Mouse (Mus musculus) bone marrow, adult 2 months (tissue): Measurements from ENCODE around the gene Gpatch3. TPM values are rescaled to one million over a fixed set of nuclear protein-coding genes. Genes with fewer than 3 reads are reported as not detected.
A peak's percentile ranks its signal among the peaks of the same experiment; 100 is the strongest.

Experiments used
- H3K27ac ChIP-seq: fragments of 200-500 bp; 2 replicates; pipeline ENCODE4 v1.5.1; 2012; ENCODE audit warnings: low read depth, mild to moderate bottlenecking, control low read depth, inconsistent platforms, low read length; ENCODE audit not compliant: control insufficient read depth, poor library complexity, insufficient read depth
- H3K4me1 ChIP-seq: fragments of 200-500 bp; 2 replicates; pipeline ENCODE4 v1.6.1; 2011; ENCODE audit warnings: low read length; ENCODE audit not compliant: control insufficient read depth, insufficient read depth
- H3K4me3 ChIP-seq: fragments of 200-500 bp; replicated peaks from 2 replicates; pipeline ENCODE3; 2011; ENCODE audit warnings: mild to moderate bottlenecking, low read depth, low read length, control low read depth; ENCODE audit not compliant: control insufficient read depth
- CTCF ChIP-seq: fragments of 200-500 bp; IDR thresholded peaks from 2 replicates; pipeline ENCODE4 v1.5.1; 2011; ENCODE audit warnings: low read length, control low read depth; ENCODE audit not compliant: control insufficient read depth, insufficient read depth
- POLR2A ChIP-seq: fragments of 200-500 bp; IDR thresholded peaks from 2 replicates; pipeline ENCODE4 v1.6.1; 2011; ENCODE audit warnings: low read depth, mild to moderate bottlenecking, control low read depth, low read length, borderline replicate concordance; ENCODE audit not compliant: control insufficient read depth
- WGBS: fragments of 180-500 bp; shearing (Covaris S2); methylation state at CpG from one replicate; pipeline ENCODE4 v1.1.7; 2018; 5-methylcytosine and 5-hydroxymethylcytosine counted together
- polyA plus RNA-seq: library from polyadenylated mRNA; stranded (reverse); fragments of >200 nt; gene quantifications from 2 replicates; pipeline ENCODE4 v1.2.4, GENCODE M21; 2011; ENCODE audit warnings: low replicate concordance; ENCODE audit not compliant: missing spikeins, insufficient read depth, insufficient read length

The Gpatch3 gene
- polyA plus RNA-seq, 1 experiment, result 12.2 TPM

DNA sequence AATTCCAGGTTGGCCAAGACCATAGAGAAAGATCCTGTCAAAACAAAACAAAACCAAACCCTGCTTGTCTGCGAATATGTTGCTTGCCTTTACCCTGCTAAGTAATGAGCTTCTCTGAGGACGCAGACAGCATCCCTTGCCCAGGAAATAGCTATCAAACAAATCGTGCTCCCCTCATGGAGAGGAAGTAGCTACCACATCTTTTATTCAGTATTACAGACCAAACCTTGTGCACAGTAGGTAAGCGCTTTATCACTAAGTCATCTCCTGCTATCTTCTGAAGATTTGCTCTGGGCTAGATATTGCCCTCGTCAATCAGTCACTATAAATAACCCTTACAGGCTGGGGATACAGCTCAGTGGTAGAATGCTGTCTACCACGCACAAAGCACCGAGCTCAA lies 54.6 kb downstream of the Gpatch3 start:
- TF ChIP-seq POLR2A, result no peak
- no peak for TF ChIP-seq CTCF

GRCm38 (mm10) chr4:133630326-133630920 lies 55.9 kb downstream of the Gpatch3 start:
- WGBS, result 75% methylated on average over 8 of the region's 8 CpGs
- peak overlapping the region; percentile 44; the same call in 1 of the 2 replicates for H3K27ac ChIP-seq
- peaks cover 9% of the 10 kb centered on the region for H3K4me1 ChIP-seq
- TF ChIP-seq POLR2A (no peak), CTCF (no peak)
- H3K4me3 ChIP-seq, result no peak overlapping the region

More for the DNA sequence above, 54.6 kb downstream of the Gpatch3 start:
- Histone ChIP-seq H3K4me1 (peaks cover 13% of the 10 kb centered on the region), H3K4me3 (no peak overlapping the region), H3K27ac (no peak overlapping the region)
- 46% methylated on average over 7 of the region's 7 CpGs for WGBS

DNA sequence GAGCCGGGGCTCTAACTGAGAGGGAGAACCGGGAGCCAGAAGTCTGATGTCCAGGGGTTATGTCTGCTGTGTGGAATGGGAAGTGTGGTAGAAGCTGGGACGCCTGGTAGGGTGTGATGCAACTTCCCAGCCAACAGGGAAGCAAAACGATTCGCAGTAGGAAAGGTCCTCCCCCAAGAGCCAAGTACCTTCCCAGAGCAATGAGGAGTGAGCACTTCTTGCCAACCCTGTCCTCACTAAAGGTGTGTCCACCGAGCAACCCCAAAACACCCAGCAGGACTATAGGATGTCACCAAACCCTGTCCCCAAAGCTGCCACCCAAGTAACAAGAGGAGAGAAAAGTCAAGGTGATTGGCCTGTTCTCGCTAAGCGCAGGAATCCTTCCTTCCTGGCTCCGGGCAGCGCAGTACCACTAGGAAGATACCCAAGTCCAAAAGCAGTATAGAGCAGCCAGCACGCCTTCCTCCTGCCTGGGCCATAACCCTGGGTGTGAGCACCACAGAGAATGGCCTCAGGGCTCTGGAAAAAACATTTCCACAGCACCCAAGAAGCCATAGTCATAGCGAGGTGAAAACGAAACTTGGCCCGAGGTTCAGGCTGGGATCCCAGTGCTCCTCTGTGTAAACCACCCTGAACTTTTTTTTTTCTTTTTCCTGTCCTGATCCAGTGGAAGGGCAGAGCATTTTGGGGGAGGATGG lies 56.7 kb downstream of the Gpatch3 start:
- Histone ChIP-seq H3K27ac (peak overlapping the region; percentile 66), H3K4me3 (peak overlapping the region; percentile 65), H3K4me1 (peaks cover 7% of the 10 kb centered on the region)
- 20% methylated on average over 14 of the region's 14 CpGs for WGBS
- TF ChIP-seq POLR2A (no peak), CTCF (no peak)

GRCm38 (mm10) chr4:133631769-133632411 lies 57.3 kb downstream of the Gpatch3 start:
- H3K4me1 ChIP-seq, result peaks cover 5% of the 10 kb centered on the region
- H3K4me3 ChIP-seq, result peak overlapping the region; percentile 78
- H3K27ac ChIP-seq, result peak overlapping the region; percentile 83
- TF ChIP-seq CTCF (no peak), POLR2A (no peak)
- 7% methylated on average over 9 of the region's 9 CpGs for WGBS

GRCm38 (mm10) chr4:133632483-133633327 lies 58.2 kb downstream of the Gpatch3 start:
- Histone ChIP-seq H3K4me1 (peaks cover 5% of the 10 kb centered on the region), H3K27ac (peak overlapping the region; percentile 83), H3K4me3 (peak overlapping the region; percentile 78)
- 2% methylated on average over 68 of the region's 69 CpGs for WGBS
- TF ChIP-seq CTCF, result no peak
- TF ChIP-seq POLR2A, result no peak

DNA sequence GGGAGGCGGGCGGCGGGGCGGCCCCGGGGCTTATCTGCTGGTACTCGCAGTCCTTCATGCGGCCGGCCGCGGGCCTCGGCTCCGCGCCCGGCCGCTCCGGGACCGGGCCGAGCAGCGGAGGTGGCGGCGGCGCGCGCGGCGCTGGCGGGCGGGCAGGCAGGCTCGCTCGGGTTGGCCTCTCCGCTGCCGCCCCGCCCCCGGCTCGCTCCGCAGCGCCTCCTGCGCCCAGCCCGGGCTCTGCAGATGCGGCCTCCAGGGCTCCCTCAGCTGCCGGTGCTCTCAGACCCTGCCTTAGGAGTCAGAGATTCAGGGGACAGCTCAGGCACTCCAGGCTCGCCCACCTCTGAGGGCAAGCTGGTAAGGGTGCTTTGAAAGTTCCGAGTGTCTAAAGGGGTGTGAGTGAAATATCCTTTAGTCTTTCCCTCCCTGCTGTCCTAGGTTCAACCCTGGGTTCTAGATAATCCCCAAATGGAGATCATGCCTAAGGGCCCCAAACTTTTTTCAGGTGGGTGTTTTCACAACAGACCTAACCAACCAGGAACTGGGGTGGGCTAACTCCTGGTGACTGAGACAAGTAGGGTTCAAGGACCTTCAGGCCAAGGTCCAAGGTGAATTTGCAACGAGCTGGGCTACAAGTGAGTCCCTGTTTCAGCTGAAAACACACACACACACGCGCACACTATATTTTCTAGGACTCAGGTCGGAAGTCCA lies 58.9 kb downstream of the Gpatch3 start:
- Histone ChIP-seq H3K27ac (peak overlapping the region; percentile 83; the same call in 1 of the 2 replicates), H3K4me3 (peak overlapping the region; percentile 46), H3K4me1 (peaks cover 5% of the 10 kb centered on the region)
- 8% methylated on average over 45 of the region's 47 CpGs for WGBS
- peak; percentile 63 for TF ChIP-seq CTCF
- TF ChIP-seq POLR2A, result 0 out of 2 replicates have a peak, but pooled peaks have one; percentile 33

Other genes starting within 250 kb of the Gpatch3 start
- 9.5 and 14.6 TPM in 2 replicates for gene Wdtc1, start 221.3 kb upstream of the Gpatch3 start, polyA plus RNA-seq
- gene Slc9a1, start 205.0 kb upstream of the Gpatch3 start, polyA plus RNA-seq, result 16.6 and 31.3 TPM in 2 replicates
- gene Tent5b, start 94.6 kb upstream of the Gpatch3 start, polyA plus RNA-seq, result not detected in 2 replicates
- 3.9 TPM in 1 of 2 replicates, not detected in the other for gene Trnp1, start 76.2 kb upstream of the Gpatch3 start, polyA plus RNA-seq
- gene Kdf1, start 55.8 kb upstream of the Gpatch3 start, polyA plus RNA-seq, result 1.2 TPM in 1 of 2 replicates, not detected in the other
- 84.4 and 84.5 TPM in 2 replicates for gene Nudc, start 28.7 kb upstream of the Gpatch3 start, polyA plus RNA-seq
- not detected in 2 replicates for gene Nr0b2, start 21.4 kb upstream of the Gpatch3 start, polyA plus RNA-seq
- 10.5 and 15.9 TPM in 2 replicates for gene Gpn2, start 9.6 kb downstream of the Gpatch3 start, polyA plus RNA-seq
- gene Sfn, start 27.4 kb downstream of the Gpatch3 start, polyA plus RNA-seq, result 10.3 and 19.0 TPM in 2 replicates
- 23.6 and 39.6 TPM in 2 replicates for gene Zdhhc18, start 75.4 kb downstream of the Gpatch3 start, polyA plus RNA-seq
- 2.8 and 10.4 TPM in 2 replicates for gene Pigv, start 97.9 kb downstream of the Gpatch3 start, polyA plus RNA-seq
- 38.2 and 76.0 TPM in 2 replicates for gene Arid1a, start 182.0 kb downstream of the Gpatch3 start, polyA plus RNA-seq